Mouse (Mus musculus) liver, adult 2 months (tissue): Measurements from ENCODE around the gene Lrrtm1. TPM values are rescaled to one million over a fixed set of nuclear protein-coding genes. Genes with fewer than 3 reads are reported as not detected.

Experiments used
- DNase-seq: peaks from one replicate; pipeline ENCODE4 v3.0.0-alpha.2; 2011; ENCODE audit warnings: low read depth, low spot score; ENCODE audit errors: extremely low read depth
- H3K27ac ChIP-seq: fragments of 200-500 bp; replicated peaks from 2 replicates; pipeline ENCODE4 v1.5.1; 2012; ENCODE audit warnings: low read depth, mild to moderate bottlenecking, control low read depth, inconsistent platforms, low read length; ENCODE audit not compliant: insufficient read depth
- H3K27me3 ChIP-seq: fragments of 200-500 bp; 2 replicates; pipeline ENCODE4 v1.6.1; 2012; ENCODE audit warnings: mild to moderate bottlenecking, moderate library complexity, low read length, inconsistent platforms; ENCODE audit not compliant: control insufficient read depth, insufficient read depth
- H3K36me3 ChIP-seq: fragments of 200-500 bp; 2 replicates; pipeline ENCODE4 v1.6.1; 2012; ENCODE audit warnings: low read length, inconsistent platforms; ENCODE audit not compliant: control insufficient read depth, insufficient read depth
- H3K4me1 ChIP-seq: fragments of 200-500 bp; 2 replicates; pipeline ENCODE4 v1.6.1; 2011; ENCODE audit warnings: low read length; ENCODE audit not compliant: control insufficient read depth, insufficient read depth
- H3K4me3 ChIP-seq: fragments of 200-500 bp; 2 replicates; pipeline ENCODE4 v1.5.1; 2011; ENCODE audit warnings: low read depth, mild to moderate bottlenecking, control low read depth, low read length, moderate library complexity; ENCODE audit not compliant: insufficient read depth
- H3K79me2 ChIP-seq: fragments of 200-500 bp; 2 replicates; pipeline ENCODE4 v1.6.1; 2012; ENCODE audit warnings: inconsistent platforms, mild to moderate bottlenecking, low read length, moderate library complexity; ENCODE audit not compliant: control insufficient read depth, insufficient read depth
- H3K9ac ChIP-seq: fragments of 200-500 bp; 2 replicates; pipeline ENCODE4 v1.6.1; 2012; ENCODE audit warnings: low read depth, mild to moderate bottlenecking, control low read depth, inconsistent platforms, low read length
- CTCF ChIP-seq: fragments of 200-500 bp; IDR thresholded peaks from 2 replicates; pipeline ENCODE4 v1.5.1; 2011; ENCODE audit warnings: low read depth, low read length, control low read depth
- POLR2A ChIP-seq: fragments of 200-500 bp; IDR thresholded peaks from 2 replicates; pipeline ENCODE4 v1.6.1; 2011; ENCODE audit warnings: low read length, control low read depth; ENCODE audit not compliant: insufficient read depth; ENCODE audit errors: extremely low read depth
- WGBS: fragments of 180-500 bp; shearing (Covaris S2); methylation state at CpG from one replicate; pipeline ENCODE4 v1.1.7; 2018; 5-methylcytosine and 5-hydroxymethylcytosine counted together
- polyA plus RNA-seq: library from polyadenylated mRNA; depleted of rRNA; stranded (reverse); fragments of >200 nt; gene quantifications from 2 replicates; pipeline ENCODE4 v1.2.3, GENCODE M21; 2012
- total RNA-seq: library from RNA; depleted of rRNA; stranded (reverse); fragments of >200 nt; gene quantifications from 2 replicates; pipeline ENCODE4 v1.2.3, GENCODE M21; 2014

Lrrtm1 gene
- total and polyA plus RNA-seq, 2 experiments, result not detected

- no peak for DNase-seq
- no peaks in the 10 kb centered on the region for H3K27me3 ChIP-seq
- H3K9ac ChIP-seq, result no peak overlapping the region
- TF ChIP-seq POLR2A, result no peak
- TF ChIP-seq CTCF, result no peak
- no peak overlapping the region for H3K4me3 ChIP-seq
- no peaks in the 10 kb centered on the region for H3K4me1 ChIP-seq
- H3K27ac ChIP-seq, result no peak overlapping the region
- no peaks in the 10 kb centered on the region for H3K79me2 ChIP-seq
- no peaks in the 10 kb centered on the region for H3K36me3 ChIP-seq
- 73% methylated on average over 4 of the region's 4 CpGs for WGBS
These were observed 27.2 kb upstream of the Lrrtm1 start for GRCm38 (mm10) chr6:77215322-77215721.

DNA sequence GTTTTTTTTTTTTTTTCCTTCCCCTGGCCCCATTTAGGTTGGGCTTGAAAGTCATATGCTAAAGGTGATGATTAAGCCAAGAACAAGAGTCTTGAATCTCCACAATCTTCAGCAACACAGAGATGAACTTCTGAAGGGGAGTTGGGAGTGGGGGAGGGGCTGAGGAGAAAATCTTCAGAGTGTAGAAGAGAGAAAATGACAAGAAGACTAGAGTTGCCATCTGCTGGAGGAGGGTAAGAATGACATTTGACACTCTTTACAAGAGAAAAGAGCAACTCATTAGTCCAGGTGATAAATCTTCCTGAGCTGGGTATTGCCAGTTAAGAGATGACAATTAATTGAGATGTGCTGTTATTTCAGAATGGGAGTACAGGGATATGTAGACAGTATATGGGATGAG, 23.6 kb upstream of the Lrrtm1 start:
- no peak overlapping the region for H3K4me3 ChIP-seq
- no peak overlapping the region for H3K9ac ChIP-seq
- H3K27ac ChIP-seq, result no peak overlapping the region
- TF ChIP-seq POLR2A (no peak), CTCF (no peak)
- no peaks in the 10 kb centered on the region for H3K79me2 ChIP-seq
- no peaks in the 10 kb centered on the region for H3K27me3 ChIP-seq
- DNase-seq, result peak; percentile 3
- no peaks in the 10 kb centered on the region for H3K4me1 ChIP-seq
- no peaks in the 10 kb centered on the region for H3K36me3 ChIP-seq

GRCm38 (mm10) chr6:77220776-77221175, 21.7 kb upstream of the Lrrtm1 start:
- TF ChIP-seq CTCF (no peak), POLR2A (no peak)
- Histone ChIP-seq H3K4me3 (no peak overlapping the region), H3K27ac (no peak overlapping the region), H3K36me3 (no peaks in the 10 kb centered on the region), H3K9ac (no peak overlapping the region), H3K27me3 (no peaks in the 10 kb centered on the region), H3K79me2 (no peaks in the 10 kb centered on the region), H3K4me1 (no peaks in the 10 kb centered on the region)
- 73% methylated on average over 4 of the region's 4 CpGs for WGBS
- DNase-seq, result no peak

DNA sequence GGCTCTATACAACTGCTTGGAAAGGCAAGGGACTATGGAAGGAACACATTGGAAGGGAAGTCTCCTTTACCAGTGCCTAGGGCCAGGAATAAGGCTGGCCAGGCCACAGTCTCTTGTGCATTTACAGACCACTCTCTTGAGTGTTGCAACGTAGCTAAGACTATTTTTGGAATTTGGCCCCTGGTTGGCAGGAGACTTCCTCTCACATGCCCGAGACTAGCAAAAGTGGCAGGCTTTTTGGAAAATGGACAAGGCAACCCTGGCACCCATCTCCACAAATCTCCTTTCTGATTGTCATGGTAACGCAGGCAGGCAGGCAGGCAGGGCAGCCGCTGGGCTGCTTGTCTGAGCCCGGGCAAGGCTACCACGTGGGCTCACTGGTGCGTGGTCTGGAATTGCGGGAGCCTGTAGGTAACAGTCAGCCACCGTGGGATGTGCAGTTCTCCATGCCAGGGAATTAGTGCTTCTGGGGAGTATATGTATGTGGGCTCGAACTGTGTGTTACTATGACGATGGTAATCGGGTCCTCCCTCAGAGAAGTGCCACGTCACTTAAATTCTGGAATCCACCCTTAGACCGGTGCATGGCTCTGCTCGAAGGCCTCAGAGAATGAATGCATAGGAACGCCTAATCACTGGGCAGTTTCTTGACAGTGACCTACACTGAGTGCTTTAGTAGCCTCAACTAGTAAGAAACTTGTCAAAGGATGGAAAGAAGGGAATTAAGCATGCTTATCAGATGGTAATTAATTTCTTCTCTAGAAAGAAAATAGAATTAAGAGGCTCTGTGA, 19.4 kb upstream of the Lrrtm1 start:
- H3K9ac ChIP-seq, result no peak overlapping the region
- H3K79me2 ChIP-seq, result no peaks in the 10 kb centered on the region
- no peak for DNase-seq
- TF ChIP-seq CTCF, result no peak
- H3K36me3 ChIP-seq, result no peaks in the 10 kb centered on the region
- no peaks in the 10 kb centered on the region for H3K27me3 ChIP-seq
- H3K4me3 ChIP-seq, result no peak overlapping the region
- H3K27ac ChIP-seq, result no peak overlapping the region
- H3K4me1 ChIP-seq, result no peaks in the 10 kb centered on the region
- WGBS, result 79% methylated on average over 16 of the region's 16 CpGs

DNA sequence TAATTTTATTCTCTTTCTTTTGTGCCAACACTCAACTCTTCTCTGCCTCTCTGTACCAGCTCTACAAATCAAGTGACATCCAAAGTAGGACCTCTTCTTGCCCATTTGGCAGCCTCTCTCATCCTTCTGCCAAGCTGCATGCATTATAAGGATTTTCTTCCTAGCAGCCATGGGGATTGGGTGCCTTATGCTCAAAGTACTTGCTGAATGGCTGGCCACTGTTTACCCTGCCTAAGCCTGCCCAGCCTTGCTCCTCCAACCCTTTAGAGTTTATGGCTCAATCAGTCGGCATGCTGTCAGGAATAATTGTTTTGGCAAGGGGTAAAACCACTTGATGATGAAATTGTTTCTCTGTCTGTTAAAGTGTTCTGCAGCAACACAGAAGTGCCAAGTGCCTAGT, 2.1 kb upstream of the Lrrtm1 start:
- Histone ChIP-seq H3K27me3 (peaks cover 11% of the 10 kb centered on the region), H3K79me2 (no peaks in the 10 kb centered on the region), H3K27ac (no peak overlapping the region), H3K4me3 (no peak overlapping the region), H3K4me1 (no peaks in the 10 kb centered on the region), H3K9ac (no peak overlapping the region), H3K36me3 (no peaks in the 10 kb centered on the region)
- TF ChIP-seq POLR2A, result no peak
- no peak for TF ChIP-seq CTCF
- 5% methylated on average over 1 of the region's 1 CpGs for WGBS
- DNase-seq, result peak; percentile 86

GRCm38 (mm10) chr6:77243541-77244231, 1.2 kb downstream of the Lrrtm1 start:
- Histone ChIP-seq H3K9ac (no peak overlapping the region), H3K27ac (no peak overlapping the region), H3K27me3 (peaks cover 11% of the 10 kb centered on the region), H3K79me2 (no peaks in the 10 kb centered on the region), H3K4me1 (no peaks in the 10 kb centered on the region), H3K4me3 (no peak overlapping the region), H3K36me3 (no peaks in the 10 kb centered on the region)
- TF ChIP-seq CTCF, result no peak
- TF ChIP-seq POLR2A, result no peak
- no peak for DNase-seq
- under 1% methylated on average over 43 of the region's 43 CpGs for WGBS
